Mouse (Mus musculus): ENCODE results near the gene Olfr322. TPM values are rescaled to one million over a fixed set of nuclear protein-coding genes. Genes with fewer than 3 reads are reported as not detected.

Gene Olfr322
- polyA plus RNA-seq (2012; rRNA removed): not detected in 2 replicates
- not detected in 2 replicates for polyA plus RNA-seq (2014; fragmentation: Nextera tagmentation; extraction: Ambion mirVana)

GRCm38 (mm10) chr11:58658596-58658995 is at the start of gene Olfr322:
Gene Olfr322 (plus strand): TSS chr11:58658782.
- H3K4me2 ChIP-seq (replicated peaks; ENCODE audit: low read depth, low read length, severe bottlenecking): no peak within 1 kb of the TSS
- TF ChIP-seq POLR2A (IDR thresholded peaks at IDR 0.05; ENCODE audit: borderline replicate concordance, extremely low read depth, insufficient read depth, insufficient read length): no peak
- DNase-seq (ENCODE audit: low spot score): no peak
- no peak for ATAC-seq (ENCODE audit: low FRiP score, low read depth)
- no peaks in the 10 kb centered on the region for H3K36me3 ChIP-seq (ENCODE audit: control insufficient read depth, insufficient read depth, low read length)
- no peak within 1 kb of the TSS for H3K9ac ChIP-seq (ENCODE audit: low read depth, low read length, severe bottlenecking)
- no peak within 1 kb of the TSS for H3K27ac ChIP-seq (replicated peaks; ENCODE audit: low read depth, low read length)
- 86% methylated on average over 4 of the region's 4 CpGs for WGBS
- no peaks in the 10 kb centered on the region for H3K4me1 ChIP-seq (ENCODE audit: control insufficient read depth, insufficient read depth, low read length)
- H3K27me3 ChIP-seq (ENCODE audit: control insufficient read depth, insufficient read depth, low read length): no peaks in the 10 kb centered on the region
- no peaks in the 10 kb centered on the region for H3K9me3 ChIP-seq (ENCODE audit: control insufficient read depth, low read length)
- H3K4me3 ChIP-seq (replicated peaks; ENCODE audit: low read length): no peak within 1 kb of the TSS

DNA sequence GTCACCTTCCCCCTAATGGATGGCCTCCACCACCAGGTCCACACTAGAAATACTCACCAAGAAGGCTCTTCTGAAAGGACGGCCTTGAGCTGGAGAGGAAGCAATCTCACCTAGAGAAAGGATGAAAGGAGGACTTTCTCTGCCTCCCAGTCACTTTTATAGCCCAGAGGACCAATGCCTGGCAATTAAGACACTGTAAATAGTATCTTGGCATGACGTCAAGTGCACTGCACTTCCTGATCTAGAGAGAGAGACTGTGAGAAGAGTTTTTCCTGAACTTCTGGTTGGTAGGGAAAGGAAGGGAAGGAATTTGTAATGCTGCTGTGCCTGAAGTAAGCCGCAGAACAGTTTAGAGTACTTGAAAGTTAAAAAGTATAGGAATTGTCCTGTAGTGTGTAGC is 45.2 kb upstream of the Olfr322 start:
- TF ChIP-seq POLR2A (IDR thresholded peaks at IDR 0.05; ENCODE audit: borderline replicate concordance, extremely low read depth, insufficient read depth, insufficient read length): no peak
- no peak overlapping the region for H3K27ac ChIP-seq (replicated peaks; ENCODE audit: low read depth, low read length)
- no peak overlapping the region for H3K4me3 ChIP-seq (replicated peaks; ENCODE audit: low read length)
- H3K4me1 ChIP-seq (ENCODE audit: control insufficient read depth, insufficient read depth, low read length): no peaks in the 10 kb centered on the region
- H3K4me2 ChIP-seq (replicated peaks; ENCODE audit: low read depth, low read length, severe bottlenecking): no peak overlapping the region
- H3K36me3 ChIP-seq (ENCODE audit: control insufficient read depth, insufficient read depth, low read length): no peaks in the 10 kb centered on the region
- H3K9me3 ChIP-seq (ENCODE audit: control insufficient read depth, low read length): no peaks in the 10 kb centered on the region
- H3K9ac ChIP-seq (ENCODE audit: low read depth, low read length, severe bottlenecking): no peak overlapping the region
- no peaks in the 10 kb centered on the region for H3K27me3 ChIP-seq (ENCODE audit: control insufficient read depth, insufficient read depth, low read length)
- WGBS: 59% methylated on average over 3 of the region's 3 CpGs
- DNase-seq (ENCODE audit: low spot score) (no peak), ATAC-seq (ENCODE audit: low FRiP score, low read depth) (no peak)

- Histone ChIP-seq H3K4me1 (ENCODE audit: control insufficient read depth, insufficient read depth, low read length) (no peaks in the 10 kb centered on the region), H3K4me3 (replicated peaks; ENCODE audit: low read length) (no peak overlapping the region), H3K27me3 (ENCODE audit: control insufficient read depth, insufficient read depth, low read length) (no peaks in the 10 kb centered on the region), H3K4me2 (replicated peaks; ENCODE audit: low read depth, low read length, severe bottlenecking) (no peak overlapping the region), H3K9ac (ENCODE audit: low read depth, low read length, severe bottlenecking) (no peak overlapping the region), H3K27ac (replicated peaks; ENCODE audit: low read depth, low read length) (no peak overlapping the region), H3K36me3 (ENCODE audit: control insufficient read depth, insufficient read depth, low read length) (no peaks in the 10 kb centered on the region), H3K9me3 (ENCODE audit: control insufficient read depth, low read length) (no peaks in the 10 kb centered on the region)
- no peak for TF ChIP-seq POLR2A (IDR thresholded peaks at IDR 0.05; ENCODE audit: borderline replicate concordance, extremely low read depth, insufficient read depth, insufficient read length)
- ATAC-seq (ENCODE audit: low FRiP score, low read depth) (no peak), DNase-seq (ENCODE audit: low spot score) (no peak)
Observed at GRCm38 (mm10) chr11:58614526-58614925, 44.1 kb upstream of the Olfr322 start.

GRCm38 (mm10) chr11:58615975-58616374 is 42.6 kb upstream of the Olfr322 start, which contains the start of gene 2210407C18Rik:
Gene 2210407C18Rik (minus strand): TSS chr11:58616075.
- Histone ChIP-seq H3K4me2 (replicated peaks; ENCODE audit: low read depth, low read length, severe bottlenecking) (no peak within 1 kb of the TSS), H3K27me3 (ENCODE audit: control insufficient read depth, insufficient read depth, low read length) (no peaks in the 10 kb centered on the region; the same call in 1 of the 2 replicates), H3K4me3 (replicated peaks; ENCODE audit: low read length) (no peak within 1 kb of the TSS), H3K4me1 (ENCODE audit: control insufficient read depth, insufficient read depth, low read length) (no peaks in the 10 kb centered on the region), H3K9me3 (ENCODE audit: control insufficient read depth, low read length) (no peaks in the 10 kb centered on the region), H3K36me3 (ENCODE audit: control insufficient read depth, insufficient read depth, low read length) (no peaks in the 10 kb centered on the region), H3K27ac (replicated peaks; ENCODE audit: low read depth, low read length) (no peak within 1 kb of the TSS), H3K9ac (ENCODE audit: low read depth, low read length, severe bottlenecking) (no peak within 1 kb of the TSS)
- DNase-seq (ENCODE audit: low spot score) (no peak), ATAC-seq (ENCODE audit: low FRiP score, low read depth) (no peak)
- WGBS: 91% methylated on average over 4 of the region's 4 CpGs
- no peak for TF ChIP-seq POLR2A (IDR thresholded peaks at IDR 0.05; ENCODE audit: borderline replicate concordance, extremely low read depth, insufficient read depth, insufficient read length)

- no peaks in the 10 kb centered on the region; the same call in 1 of the 2 replicates for H3K27me3 ChIP-seq (ENCODE audit: control insufficient read depth, insufficient read depth, low read length)
- DNase-seq (ENCODE audit: low spot score) (no peak), ATAC-seq (ENCODE audit: low FRiP score, low read depth) (no peak)
- H3K4me1 ChIP-seq (ENCODE audit: control insufficient read depth, insufficient read depth, low read length): no peaks in the 10 kb centered on the region
- H3K9ac ChIP-seq (ENCODE audit: low read depth, low read length, severe bottlenecking): no peak overlapping the region
- no peak overlapping the region for H3K4me2 ChIP-seq (replicated peaks; ENCODE audit: low read depth, low read length, severe bottlenecking)
- no peak overlapping the region for H3K4me3 ChIP-seq (replicated peaks; ENCODE audit: low read length)
- no peak for TF ChIP-seq POLR2A (IDR thresholded peaks at IDR 0.05; ENCODE audit: borderline replicate concordance, extremely low read depth, insufficient read depth, insufficient read length)
- H3K36me3 ChIP-seq (ENCODE audit: control insufficient read depth, insufficient read depth, low read length): no peaks in the 10 kb centered on the region
- no peaks in the 10 kb centered on the region for H3K9me3 ChIP-seq (ENCODE audit: control insufficient read depth, low read length)
- H3K27ac ChIP-seq (replicated peaks; ENCODE audit: low read depth, low read length): no peak overlapping the region
- 70% methylated on average over 3 of the region's 3 CpGs for WGBS
Observed at GRCm38 (mm10) chr11:58618369-58618768, 40.2 kb upstream of the Olfr322 start.

GRCm38 (mm10) chr11:58618793-58619192 is 39.8 kb upstream of the Olfr322 start:
- DNase-seq (ENCODE audit: low spot score): no peak
- TF ChIP-seq POLR2A (IDR thresholded peaks at IDR 0.05; ENCODE audit: borderline replicate concordance, extremely low read depth, insufficient read depth, insufficient read length): no peak
- no peak for ATAC-seq (ENCODE audit: low FRiP score, low read depth)
- Histone ChIP-seq H3K27ac (replicated peaks; ENCODE audit: low read depth, low read length) (no peak overlapping the region), H3K4me3 (replicated peaks; ENCODE audit: low read length) (no peak overlapping the region), H3K4me2 (replicated peaks; ENCODE audit: low read depth, low read length, severe bottlenecking) (no peak overlapping the region), H3K36me3 (ENCODE audit: control insufficient read depth, insufficient read depth, low read length) (no peaks in the 10 kb centered on the region), H3K4me1 (ENCODE audit: control insufficient read depth, insufficient read depth, low read length) (no peaks in the 10 kb centered on the region), H3K9me3 (ENCODE audit: control insufficient read depth, low read length) (no peaks in the 10 kb centered on the region), H3K27me3 (ENCODE audit: control insufficient read depth, insufficient read depth, low read length) (no peaks in the 10 kb centered on the region; the same call in 1 of the 2 replicates), H3K9ac (ENCODE audit: low read depth, low read length, severe bottlenecking) (no peak overlapping the region)
- 68% methylated on average over 6 of the region's 6 CpGs for WGBS

Measured in limb, embryonic 14.5 days (tissue).